Mouse (Mus musculus): ENCODE measurements around the gene Upk2. TPM values are rescaled to one million over a fixed set of nuclear protein-coding genes. Genes with fewer than 3 reads are reported as not detected.
A peak's percentile ranks its signal among the peaks of the same experiment; 100 is the strongest.

Upk2 gene
- polyA plus RNA-seq, 1 experiment from 2014 or later: not detected

GRCm38 (mm10) chr9:44485105-44485515 lies 30.3 kb upstream of the Upk2 start:
- Histone ChIP-seq H3K27ac (ENCODE audit: low read depth, low read length) (no peak overlapping the region; the same call in 1 of the 2 replicates), H3K4me3 (ENCODE audit: low read depth, low read length) (peak overlapping the region; percentile 99), H3K4me1 (ENCODE audit: control insufficient read depth, insufficient read depth, low read length) (peaks cover 68% of the 10 kb centered on the region), H3K9ac (ENCODE audit: low read length) (peak overlapping the region; percentile 90), H3K27me3 (replicated peaks; ENCODE audit: control insufficient read depth, insufficient read depth, low read length) (no peaks in the 10 kb centered on the region), H3K36me3 (ENCODE audit: control insufficient read depth, insufficient read depth, low read length) (no peaks in the 10 kb centered on the region), H3K4me2 (ENCODE audit: low read length) (peak overlapping the region; percentile 95), H3K9me3 (replicated peaks; ENCODE audit: control insufficient read depth, low read length) (no peaks in the 10 kb centered on the region)
- WGBS: 35% methylated on average over 6 of the region's 6 CpGs
- DNase-seq (ENCODE audit: low spot score) (no peak), ATAC-seq (no peak)

- peak overlapping the region; percentile 99 for H3K4me3 ChIP-seq (ENCODE audit: low read depth, low read length)
- H3K4me1 ChIP-seq (ENCODE audit: control insufficient read depth, insufficient read depth, low read length): peaks cover 65% of the 10 kb centered on the region
- H3K9me3 ChIP-seq (replicated peaks; ENCODE audit: control insufficient read depth, low read length): no peaks in the 10 kb centered on the region
- ATAC-seq: no peak
- H3K27ac ChIP-seq (ENCODE audit: low read depth, low read length): no peak overlapping the region
- no peaks in the 10 kb centered on the region for H3K27me3 ChIP-seq (replicated peaks; ENCODE audit: control insufficient read depth, insufficient read depth, low read length)
- H3K36me3 ChIP-seq (ENCODE audit: control insufficient read depth, insufficient read depth, low read length): no peaks in the 10 kb centered on the region
- H3K9ac ChIP-seq (ENCODE audit: low read length): peak overlapping the region; percentile 90
- peak overlapping the region; percentile 95 for H3K4me2 ChIP-seq (ENCODE audit: low read length)
- no peak for DNase-seq (ENCODE audit: low spot score)
- 21% methylated on average over 7 of the region's 7 CpGs for WGBS
Observed at GRCm38 (mm10) chr9:44484311-44485104, 29.7 kb upstream of the Upk2 start.

GRCm38 (mm10) chr9:44483510-44484044 lies 28.8 kb upstream of the Upk2 start:
- Histone ChIP-seq H3K9ac (ENCODE audit: low read length) (peak overlapping the region; percentile 90), H3K4me1 (ENCODE audit: control insufficient read depth, insufficient read depth, low read length) (peaks cover 56% of the 10 kb centered on the region)
- 0% methylated on average over 12 of the region's 12 CpGs for WGBS

GRCm38 (mm10) chr9:44483041-44483509 lies 28.3 kb upstream of the Upk2 start:
- Histone ChIP-seq H3K4me3 (ENCODE audit: low read depth, low read length) (peak overlapping the region; percentile 99), H3K27ac (ENCODE audit: low read depth, low read length) (peak overlapping the region; percentile 97), H3K36me3 (ENCODE audit: control insufficient read depth, insufficient read depth, low read length) (no peaks in the 10 kb centered on the region), H3K27me3 (replicated peaks; ENCODE audit: control insufficient read depth, insufficient read depth, low read length) (no peaks in the 10 kb centered on the region), H3K4me2 (ENCODE audit: low read length) (peak overlapping the region; percentile 95), H3K9me3 (replicated peaks; ENCODE audit: control insufficient read depth, low read length) (no peaks in the 10 kb centered on the region), H3K4me1 (ENCODE audit: control insufficient read depth, insufficient read depth, low read length) (peaks cover 51% of the 10 kb centered on the region), H3K9ac (ENCODE audit: low read length) (peak overlapping the region; percentile 90)
- ATAC-seq (no peak), DNase-seq (ENCODE audit: low spot score) (no peak)
- 1% methylated on average over 34 of the region's 39 CpGs for WGBS

More at GRCm38 (mm10) chr9:44483510-44484044, 28.8 kb upstream of the Upk2 start:
- H3K27me3 ChIP-seq (replicated peaks; ENCODE audit: control insufficient read depth, insufficient read depth, low read length): no peaks in the 10 kb centered on the region
- peak; percentile 83 for DNase-seq (ENCODE audit: low spot score)
- H3K4me2 ChIP-seq (ENCODE audit: low read length): peak overlapping the region; percentile 95
- ATAC-seq: peak; percentile 22
- H3K9me3 ChIP-seq (replicated peaks; ENCODE audit: control insufficient read depth, low read length): no peaks in the 10 kb centered on the region
- peak overlapping the region; percentile 97 for H3K27ac ChIP-seq (ENCODE audit: low read depth, low read length)
- peak overlapping the region; percentile 99 for H3K4me3 ChIP-seq (ENCODE audit: low read depth, low read length)
- no peaks in the 10 kb centered on the region for H3K36me3 ChIP-seq (ENCODE audit: control insufficient read depth, insufficient read depth, low read length)

- ATAC-seq: peak; percentile 73
- under 1% methylated on average over 24 of the region's 31 CpGs for WGBS
- peak; percentile 97 for DNase-seq (ENCODE audit: low spot score)
- peak within 1 kb of the TSS; percentile 97 for H3K27ac ChIP-seq (ENCODE audit: low read depth, low read length)
- peak within 1 kb of the TSS; percentile 90 for H3K9ac ChIP-seq (ENCODE audit: low read length)
- H3K9me3 ChIP-seq (replicated peaks; ENCODE audit: control insufficient read depth, low read length): no peaks in the 10 kb centered on the region
- H3K4me1 ChIP-seq (ENCODE audit: control insufficient read depth, insufficient read depth, low read length): peaks cover 47% of the 10 kb centered on the region
- no peaks in the 10 kb centered on the region for H3K36me3 ChIP-seq (ENCODE audit: control insufficient read depth, insufficient read depth, low read length)
- H3K27me3 ChIP-seq (replicated peaks; ENCODE audit: control insufficient read depth, insufficient read depth, low read length): no peaks in the 10 kb centered on the region
- H3K4me2 ChIP-seq (ENCODE audit: low read length): peak within 1 kb of the TSS; percentile 95
- H3K4me3 ChIP-seq (ENCODE audit: low read depth, low read length): peak within 1 kb of the TSS; percentile 99
Observed at GRCm38 (mm10) chr9:44482552-44482951, 27.8 kb upstream of the Upk2 start, which contains the start of gene Bcl9l. Bcl9l (plus strand) TSS chr9:44482825.

- peak overlapping the region; percentile 97 for H3K27ac ChIP-seq (ENCODE audit: low read depth, low read length)
- H3K4me1 ChIP-seq (ENCODE audit: control insufficient read depth, insufficient read depth, low read length): peaks cover 47% of the 10 kb centered on the region
- peak overlapping the region; percentile 99 for H3K4me3 ChIP-seq (ENCODE audit: low read depth, low read length)
Observed at GRCm38 (mm10) chr9:44482112-44482511, 27.3 kb upstream of the Upk2 start.

GRCm38 (mm10) chr9:44479628-44480428 lies 25.1 kb upstream of the Upk2 start:
- Histone ChIP-seq H3K27me3 (replicated peaks; ENCODE audit: control insufficient read depth, insufficient read depth, low read length) (no peaks in the 10 kb centered on the region), H3K27ac (ENCODE audit: low read depth, low read length) (peak overlapping the region; percentile 98), H3K4me1 (ENCODE audit: control insufficient read depth, insufficient read depth, low read length) (peaks cover 24% of the 10 kb centered on the region), H3K9ac (ENCODE audit: low read length) (peak overlapping the region; percentile 87), H3K4me2 (ENCODE audit: low read length) (peak overlapping the region; percentile 99), H3K4me3 (ENCODE audit: low read depth, low read length) (peak overlapping the region; percentile 81), H3K36me3 (ENCODE audit: control insufficient read depth, insufficient read depth, low read length) (no peaks in the 10 kb centered on the region), H3K9me3 (replicated peaks; ENCODE audit: control insufficient read depth, low read length) (no peaks in the 10 kb centered on the region)
- WGBS: under 1% methylated on average over 26 of the region's 26 CpGs
- peak; percentile 96 for DNase-seq (ENCODE audit: low spot score)
- ATAC-seq: peak; percentile 56

More at GRCm38 (mm10) chr9:44482112-44482511, 27.3 kb upstream of the Upk2 start:
- DNase-seq (ENCODE audit: low spot score): no peak
- Histone ChIP-seq H3K36me3 (ENCODE audit: control insufficient read depth, insufficient read depth, low read length) (no peaks in the 10 kb centered on the region), H3K4me2 (ENCODE audit: low read length) (peak overlapping the region; percentile 95), H3K27me3 (replicated peaks; ENCODE audit: control insufficient read depth, insufficient read depth, low read length) (no peaks in the 10 kb centered on the region), H3K9ac (ENCODE audit: low read length) (peak overlapping the region; percentile 90; the same call in 1 of the 2 replicates), H3K9me3 (replicated peaks; ENCODE audit: control insufficient read depth, low read length) (no peaks in the 10 kb centered on the region)
- 4% methylated on average over 3 of the region's 3 CpGs for WGBS
- no peak for ATAC-seq

- Histone ChIP-seq H3K27ac (ENCODE audit: low read depth, low read length) (peak overlapping the region; percentile 98), H3K4me2 (ENCODE audit: low read length) (peak overlapping the region; percentile 99), H3K4me1 (ENCODE audit: control insufficient read depth, insufficient read depth, low read length) (peaks cover 16% of the 10 kb centered on the region), H3K9me3 (replicated peaks; ENCODE audit: control insufficient read depth, low read length) (no peaks in the 10 kb centered on the region), H3K9ac (ENCODE audit: low read length) (peak overlapping the region; percentile 87), H3K4me3 (ENCODE audit: low read depth, low read length) (peak overlapping the region; percentile 81), H3K36me3 (ENCODE audit: control insufficient read depth, insufficient read depth, low read length) (no peaks in the 10 kb centered on the region), H3K27me3 (replicated peaks; ENCODE audit: control insufficient read depth, insufficient read depth, low read length) (no peaks in the 10 kb centered on the region)
- ATAC-seq: peak; percentile 68
- WGBS: 0% methylated on average over 29 of the region's 29 CpGs
- DNase-seq (ENCODE audit: low spot score): peak; percentile 95
Observed at GRCm38 (mm10) chr9:44478959-44479605, 24.3 kb upstream of the Upk2 start.
